Mouse (Mus musculus) lung, embryonic 15.5 days (tissue): ENCODE results near the gene Slc25a34. TPM values are rescaled to one million over a fixed set of nuclear protein-coding genes. Genes with fewer than 3 reads are reported as not detected.
A peak's percentile ranks its signal among the peaks of the same experiment; 100 is the strongest.

Experiments
- ATAC-seq: fragments of 200-750 bp; cut with Nextera tagmentation; 2 replicates; pipeline ENCODE4 v1.8.0; 2017; ENCODE audit warnings: moderate number of reproducible peaks, borderline replicate concordance; ENCODE audit not compliant: low FRiP score, low TSS enrichment; ENCODE audit errors: extremely low read depth
- H3K27ac ChIP-seq: fragments of 300-500 bp; sonication (generic); 2 replicates; pipeline ENCODE4 v1.5.1; 2015; ENCODE audit warnings: moderate library complexity, mild to moderate bottlenecking, inconsistent platforms
- H3K27me3 ChIP-seq: fragments of 300-500 bp; sonication (generic); 2 replicates; pipeline ENCODE4 v1.6.1; 2015; ENCODE audit warnings: inconsistent platforms
- H3K36me3 ChIP-seq: fragments of 300-500 bp; sonication (generic); 2 replicates; pipeline ENCODE4 v1.6.1; 2015; ENCODE audit warnings: inconsistent platforms
- H3K4me1 ChIP-seq: fragments of 300-500 bp; sonication (generic); 2 replicates; pipeline ENCODE4 v1.6.1; 2015; ENCODE audit warnings: inconsistent platforms
- H3K4me2 ChIP-seq: fragments of 300-500 bp; sonication (generic); 2 replicates; pipeline ENCODE4 v1.6.1; 2015; ENCODE audit warnings: inconsistent platforms, mild to moderate bottlenecking, moderate library complexity
- H3K4me3 ChIP-seq: fragments of 300-500 bp; sonication (generic); 2 replicates; pipeline ENCODE4 v1.5.1; 2015; ENCODE audit warnings: mild to moderate bottlenecking, inconsistent platforms
- H3K9ac ChIP-seq: fragments of 300-500 bp; sonication (generic); 2 replicates; pipeline ENCODE4 v1.6.1; 2015; ENCODE audit warnings: inconsistent platforms
- H3K9me3 ChIP-seq: fragments of 300-500 bp; sonication (generic); 2 replicates; pipeline ENCODE4 v1.6.1; 2016; ENCODE audit warnings: inconsistent platforms
- WGBS: fragments of 180-500 bp; shearing (Covaris S2); methylation state at CpG from one replicate; pipeline ENCODE4 v1.1.7; 2015; 5-methylcytosine and 5-hydroxymethylcytosine counted together
- polyA plus RNA-seq: library from polyadenylated mRNA; unstranded; fragments of >200 nt; fragmentation: Nextera tagmentation; extraction: Ambion mirVana; gene quantifications from 2 replicates; pipeline ENCODE4 v1.2.1, GENCODE M21; 2015

Gene Slc25a34
- polyA plus RNA-seq, 1 experiment from 2014 or later = 0.09 TPM

- Histone ChIP-seq H3K27me3 (no peaks in the 10 kb centered on the region), H3K4me1 (peaks cover 25% of the 10 kb centered on the region), H3K9ac (no peak overlapping the region), H3K4me3 (no peak overlapping the region), H3K4me2 (no peak overlapping the region), H3K9me3 (no peaks in the 10 kb centered on the region), H3K27ac (peak overlapping the region; percentile 71), H3K36me3 (peaks cover 19% of the 10 kb centered on the region)
- 28% methylated on average over 6 of the region's 6 CpGs for WGBS
- no peak for ATAC-seq
Measured at GRCm38 (mm10) chr4:141573359-141573966, 50.2 kb downstream of the Slc25a34 start.

DNA sequence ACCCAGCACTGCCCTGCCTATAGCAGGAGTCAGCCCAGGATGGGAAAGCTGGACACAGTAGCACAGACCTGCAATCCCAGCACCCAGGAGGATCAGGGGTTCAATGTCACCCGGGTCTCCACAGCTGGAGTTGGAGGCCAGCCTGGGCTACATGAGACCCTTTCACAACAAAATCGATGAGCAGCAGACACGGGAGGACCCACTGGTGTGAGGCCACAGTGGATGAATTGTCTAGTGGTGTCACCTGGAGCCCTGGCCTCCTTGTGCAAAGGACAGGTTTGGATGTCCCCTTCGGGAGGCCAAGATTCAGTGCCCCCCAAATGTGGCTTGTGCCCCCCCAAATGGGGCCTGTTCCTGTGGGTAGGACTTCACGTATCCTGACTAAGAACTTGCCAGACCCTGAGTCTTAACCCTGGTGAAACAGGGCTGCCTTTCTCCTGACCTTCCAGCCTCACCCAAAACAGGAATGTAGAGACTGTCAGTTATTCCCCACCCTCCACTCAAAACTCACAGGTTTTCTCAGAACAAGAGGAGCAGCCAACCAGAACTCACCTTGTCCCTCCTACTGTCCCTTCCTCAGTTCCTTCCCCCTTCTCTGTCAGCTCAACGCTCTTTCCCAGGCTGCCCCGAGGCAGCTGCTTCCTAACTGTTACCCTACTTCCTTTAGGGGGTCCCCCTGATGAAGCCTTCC lies 50.8 kb downstream of the Slc25a34 start:
- Histone ChIP-seq H3K27me3 (no peaks in the 10 kb centered on the region), H3K9ac (no peak overlapping the region), H3K9me3 (no peaks in the 10 kb centered on the region), H3K27ac (peak overlapping the region; percentile 71), H3K36me3 (peaks cover 15% of the 10 kb centered on the region), H3K4me2 (no peak overlapping the region), H3K4me1 (peaks cover 25% of the 10 kb centered on the region), H3K4me3 (no peak overlapping the region)
- WGBS = 71% methylated on average over 7 of the region's 7 CpGs
- no peak for ATAC-seq

DNA sequence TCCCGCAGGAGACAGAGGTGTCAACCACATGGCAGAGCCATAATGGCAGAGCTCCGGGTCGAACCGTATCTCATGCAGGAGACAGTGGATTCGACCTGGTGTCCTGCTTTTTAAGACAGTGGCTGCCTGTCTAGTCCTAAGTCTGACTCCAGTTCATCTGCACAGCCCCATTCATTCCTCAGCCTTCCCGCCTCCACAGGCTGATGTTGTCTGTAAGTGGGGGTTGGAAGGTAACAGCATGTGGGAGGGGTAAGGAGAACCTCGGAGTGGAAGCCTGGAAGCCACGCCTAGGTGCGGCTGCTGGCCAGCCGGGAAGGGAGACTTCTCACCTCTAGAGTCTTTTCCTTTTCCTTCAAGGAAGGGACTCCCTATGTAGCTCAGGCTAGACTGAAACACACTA lies 51.7 kb downstream of the Slc25a34 start:
- Histone ChIP-seq H3K4me2 (no peak overlapping the region), H3K27me3 (no peaks in the 10 kb centered on the region), H3K4me3 (no peak overlapping the region), H3K4me1 (peaks cover 25% of the 10 kb centered on the region), H3K9me3 (no peaks in the 10 kb centered on the region), H3K27ac (no peak overlapping the region), H3K36me3 (peaks cover 6% of the 10 kb centered on the region), H3K9ac (no peak overlapping the region)
- 58% methylated on average over 10 of the region's 10 CpGs for WGBS
- ATAC-seq = no peak

DNA sequence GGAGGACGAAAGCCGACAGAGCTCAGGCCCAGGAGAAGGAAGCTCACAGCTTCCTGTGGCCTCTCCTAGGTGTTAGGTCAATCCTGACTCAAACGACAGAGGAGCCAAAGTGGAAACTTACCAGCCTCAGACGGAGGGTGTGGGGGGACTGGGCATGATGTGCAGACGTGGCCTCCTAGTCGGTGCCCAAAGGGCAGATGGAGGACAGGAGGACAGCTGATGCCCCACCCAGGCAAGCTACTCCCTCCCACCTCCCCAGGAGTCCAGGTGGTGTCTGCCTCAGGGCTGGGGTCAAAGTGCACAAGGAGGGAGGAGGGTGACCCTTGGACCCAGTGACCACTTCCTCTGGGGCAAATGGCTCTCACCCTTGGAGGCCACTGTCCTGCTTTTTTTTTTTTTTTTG lies 52.3 kb downstream of the Slc25a34 start:
- H3K9me3 ChIP-seq = no peaks in the 10 kb centered on the region
- 35% methylated on average over 6 of the region's 6 CpGs for WGBS
- no peak for ATAC-seq

GRCm38 (mm10) chr4:141570821-141571220 lies 52.8 kb downstream of the Slc25a34 start:
- 83% methylated on average over 1 of the region's 1 CpGs for WGBS
- H3K4me1 ChIP-seq = peaks cover 25% of the 10 kb centered on the region
- H3K36me3 ChIP-seq = no peaks in the 10 kb centered on the region
- no peak overlapping the region for H3K4me2 ChIP-seq
- H3K27ac ChIP-seq = no peak overlapping the region
- H3K27me3 ChIP-seq = no peaks in the 10 kb centered on the region
- no peak overlapping the region for H3K4me3 ChIP-seq
- no peak overlapping the region for H3K9ac ChIP-seq
- ATAC-seq = no peak
- H3K9me3 ChIP-seq = no peaks in the 10 kb centered on the region

More for the DNA sequence above, 52.3 kb downstream of the Slc25a34 start:
- Histone ChIP-seq H3K4me3 (no peak overlapping the region), H3K27ac (no peak overlapping the region), H3K36me3 (peaks cover under 1% of the 10 kb centered on the region; the same call in 1 of the 2 replicates), H3K4me1 (peaks cover 25% of the 10 kb centered on the region), H3K4me2 (no peak overlapping the region), H3K27me3 (no peaks in the 10 kb centered on the region), H3K9ac (no peak overlapping the region)

DNA sequence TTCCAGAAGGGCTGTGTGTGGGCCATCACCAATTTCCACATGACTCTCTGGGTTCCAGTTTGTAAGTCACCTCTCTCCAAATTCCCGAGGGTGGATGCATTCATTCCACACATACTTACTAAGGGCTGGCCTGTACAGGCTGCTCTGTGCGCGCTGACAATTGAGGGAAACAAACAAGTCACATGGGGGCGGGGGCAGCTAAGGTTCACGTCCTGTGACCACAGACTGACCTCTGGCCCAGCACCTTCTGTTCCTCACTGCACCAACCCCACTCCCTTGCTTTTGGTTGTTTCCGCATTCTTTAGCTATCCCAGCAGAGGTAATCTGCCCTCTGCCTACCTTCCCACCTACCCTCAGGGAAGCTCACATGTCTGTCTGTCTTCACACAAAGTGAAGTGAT lies 53.6 kb downstream of the Slc25a34 start:
- H3K27ac ChIP-seq = no peak overlapping the region
- no peak for ATAC-seq
- WGBS = 60% methylated on average over 6 of the region's 6 CpGs

DNA sequence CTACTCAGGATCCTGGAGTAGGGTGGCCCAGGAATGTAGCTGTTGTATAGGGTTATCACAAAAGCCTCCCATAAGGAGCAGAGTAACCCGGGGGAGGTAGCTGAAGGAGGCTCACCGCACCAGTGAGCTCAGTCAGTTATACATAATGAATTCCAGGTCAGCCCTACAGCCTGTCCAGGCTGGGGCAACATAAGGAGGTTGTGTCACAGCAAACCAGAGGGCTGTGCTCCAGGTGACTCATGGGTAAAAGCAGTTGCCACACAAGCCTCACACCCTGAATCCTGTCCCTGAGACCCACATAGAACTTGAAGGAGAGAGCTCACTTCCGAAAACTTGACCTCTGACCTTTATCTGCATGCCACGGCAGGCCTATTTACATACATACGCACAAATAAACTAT lies 54.7 kb downstream of the Slc25a34 start:
- H3K36me3 ChIP-seq = no peaks in the 10 kb centered on the region
- H3K27me3 ChIP-seq = no peaks in the 10 kb centered on the region
- WGBS = 77% methylated on average over 5 of the region's 5 CpGs

More for the DNA sequence above, 53.6 kb downstream of the Slc25a34 start:
- Histone ChIP-seq H3K4me3 (no peak overlapping the region), H3K36me3 (no peaks in the 10 kb centered on the region), H3K9ac (no peak overlapping the region), H3K27me3 (no peaks in the 10 kb centered on the region), H3K9me3 (no peaks in the 10 kb centered on the region), H3K4me1 (peaks cover 26% of the 10 kb centered on the region), H3K4me2 (no peak overlapping the region)

More for the DNA sequence above, 54.7 kb downstream of the Slc25a34 start:
- H3K9me3 ChIP-seq = no peaks in the 10 kb centered on the region
- no peak overlapping the region for H3K4me2 ChIP-seq
- no peak overlapping the region for H3K4me3 ChIP-seq
- ATAC-seq = no peak
- no peak overlapping the region for H3K27ac ChIP-seq
- no peak overlapping the region for H3K9ac ChIP-seq
- H3K4me1 ChIP-seq = peaks cover 21% of the 10 kb centered on the region

Other genes starting within 250 kb of the Slc25a34 start
- gene Clcnka, start 225.1 kb downstream of the Slc25a34 start, polyA plus RNA-seq = 0.19 and 0.54 TPM in 2 replicates
- gene Clcnkb, start 207.8 kb downstream of the Slc25a34 start, polyA plus RNA-seq = 0.16 TPM in 1 of 2 replicates, not detected in the other
- gene Hspb7, start 203.0 kb downstream of the Slc25a34 start, polyA plus RNA-seq = 3.2 and 4.8 TPM in 2 replicates
- not detected in 2 replicates for gene Srarp, start 187.7 kb downstream of the Slc25a34 start, polyA plus RNA-seq
- gene Zbtb17, start 179.2 kb downstream of the Slc25a34 start, polyA plus RNA-seq = 33.1 and 36.4 TPM in 2 replicates
- gene Spen, start 85.2 kb downstream of the Slc25a34 start, polyA plus RNA-seq = 9.1 and 10.3 TPM in 2 replicates
- 73.5 TPM in 2 replicates for gene Fblim1, start 17.7 kb downstream of the Slc25a34 start, polyA plus RNA-seq
- gene Tmem82, start 5.2 kb downstream of the Slc25a34 start, polyA plus RNA-seq = 0.49 and 0.58 TPM in 2 replicates
- gene Plekhm2, start 41.1 kb upstream of the Slc25a34 start, polyA plus RNA-seq = 5.5 and 6.2 TPM in 2 replicates
- not detected in 2 replicates for gene Rsc1a1, start 61.8 kb upstream of the Slc25a34 start, polyA plus RNA-seq
- gene Ddi2, start 99.6 kb upstream of the Slc25a34 start, polyA plus RNA-seq = 22.1 and 22.8 TPM in 2 replicates
- gene Agmat, start 122.9 kb upstream of the Slc25a34 start, polyA plus RNA-seq = 0.20 and 0.26 TPM in 2 replicates
- 4.4 and 4.9 TPM in 2 replicates for gene Dnajc16, start 167.1 kb upstream of the Slc25a34 start, polyA plus RNA-seq
- 24.0 and 24.1 TPM in 2 replicates for gene Casp9, start 169.8 kb upstream of the Slc25a34 start, polyA plus RNA-seq
- gene Cela2a, start 202.3 kb upstream of the Slc25a34 start, polyA plus RNA-seq = 2.1 TPM in 1 of 2 replicates, not detected in the other
- gene Ctrc, start 222.5 kb upstream of the Slc25a34 start, polyA plus RNA-seq = not detected in 2 replicates